Mouse (Mus musculus) right cerebral cortex, postnatal 14 days (tissue): ENCODE data around the gene Cdhr5.

ENCODE experiments used
- DNase-seq: peaks from one replicate; pipeline ENCODE4 v3.0.0; 2022

Cdhr5 gene

DNA sequence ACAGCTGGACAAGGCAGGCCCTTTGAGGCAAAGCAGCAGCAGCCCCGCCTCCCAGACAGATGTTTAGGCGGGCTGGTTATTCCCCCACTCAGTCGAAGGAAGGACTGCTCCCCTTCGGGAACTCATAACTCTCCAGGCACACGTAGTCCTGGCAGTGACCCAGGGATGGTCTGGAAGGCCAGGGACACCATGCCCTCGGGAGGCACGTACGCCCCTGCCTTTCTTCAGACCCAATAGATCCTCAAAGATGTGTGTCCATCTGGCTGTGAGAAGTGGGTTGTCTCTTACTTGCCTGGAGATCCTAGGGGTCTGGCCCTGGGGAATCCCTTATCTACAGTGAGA is 54.5 kb downstream of the Cdhr5 start:
- DNase-seq, result no peak

DNA sequence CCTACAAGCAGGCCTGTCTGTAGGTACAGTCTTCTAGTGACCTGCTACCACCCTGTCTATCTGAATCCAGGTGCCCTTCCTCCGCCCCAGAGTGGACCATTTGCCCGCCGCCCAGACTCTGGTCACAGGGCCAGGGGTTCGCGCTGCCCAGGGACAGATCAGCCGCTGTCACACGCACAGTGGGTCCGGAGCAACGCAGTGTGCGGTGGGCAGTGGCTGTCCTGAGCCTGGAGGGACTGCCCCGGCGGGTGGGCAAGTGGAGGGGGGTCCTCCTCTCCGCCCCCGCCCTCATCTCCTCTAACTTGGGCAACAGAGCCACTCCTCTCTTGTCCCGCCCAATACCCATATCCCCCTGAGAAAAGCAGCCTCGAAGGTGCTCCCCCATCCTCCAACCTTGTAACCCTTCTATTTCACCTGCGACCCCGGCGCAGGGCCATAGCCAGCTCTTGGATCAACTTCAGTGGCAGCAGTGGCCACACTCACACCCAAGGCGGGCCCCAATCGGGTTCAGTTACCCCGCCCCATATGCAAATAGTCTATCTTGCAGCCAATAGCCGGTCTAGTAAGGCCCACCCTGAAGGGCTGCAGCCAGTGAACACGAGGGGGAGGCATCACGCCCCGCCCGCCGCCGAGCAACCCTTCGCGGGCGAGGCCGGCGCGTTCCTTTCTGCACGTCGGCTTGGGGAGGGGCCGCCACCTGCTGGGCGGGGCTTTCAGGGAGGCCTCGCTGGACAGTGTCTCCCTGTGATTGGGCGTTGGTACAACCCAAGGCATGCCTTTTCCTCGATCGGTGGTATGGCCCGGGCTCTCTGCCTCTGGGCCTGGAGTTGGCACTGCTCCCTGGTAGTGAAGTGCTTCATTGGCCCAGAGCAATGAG is 55.1 kb downstream of the Cdhr5 start:
- peak; percentile 90 for DNase-seq

DNA sequence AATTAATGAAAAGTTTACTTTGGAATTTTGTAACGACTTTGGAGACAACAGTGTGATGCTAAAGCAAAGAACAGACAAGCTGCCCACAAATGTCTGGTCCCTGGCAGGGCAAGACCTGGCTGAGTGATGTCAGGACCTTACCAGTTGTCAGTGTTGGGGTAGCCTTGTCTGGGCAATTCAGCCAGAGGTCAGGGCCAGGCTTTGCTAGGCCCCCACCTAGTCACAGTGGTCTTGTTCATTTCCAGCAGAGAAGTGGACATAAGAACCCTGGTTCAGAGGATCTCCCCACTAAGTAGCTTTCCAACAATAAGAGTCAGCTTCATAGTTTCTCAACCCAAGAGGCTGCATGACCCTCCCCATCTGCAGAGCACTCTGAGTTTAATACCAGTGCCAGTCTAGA is 56.2 kb downstream of the Cdhr5 start:
- no peak for DNase-seq

DNA sequence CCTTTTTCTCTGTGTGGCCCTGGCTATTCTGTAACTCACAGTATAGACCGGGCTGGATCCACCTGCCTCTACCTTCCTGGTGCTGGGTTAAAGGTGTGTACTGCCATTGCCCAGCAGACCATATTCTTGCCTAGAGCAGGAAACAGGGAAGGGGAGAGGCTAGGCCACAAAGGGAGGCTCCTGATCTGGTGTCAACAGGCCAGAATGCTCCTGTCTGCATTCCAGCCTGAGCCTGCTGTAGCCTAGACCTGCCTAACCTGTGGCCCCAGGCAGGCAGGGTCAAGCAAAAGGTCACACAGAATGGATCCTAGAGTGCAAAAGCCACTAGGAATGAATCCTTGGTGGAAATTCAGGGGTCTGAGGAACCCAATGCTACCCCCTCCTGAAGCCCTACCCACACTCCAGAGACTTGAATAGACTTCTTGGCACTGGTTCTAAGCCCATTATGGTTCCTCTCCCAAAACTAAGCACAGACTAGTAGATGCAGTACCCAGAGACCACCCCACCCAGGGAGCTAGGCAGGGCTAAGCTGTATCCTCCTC is 57.0 kb downstream of the Cdhr5 start:
- DNase-seq, result no peak
